Mouse (Mus musculus) spleen, postnatal 14 days (tissue): ENCODE measurements around the gene Gm11011.

Source experiments
- DNase-seq, 2 experiments: peaks; one replicate each; pipeline ENCODE4 v3.0.0; 2021 to 2022; ENCODE audit warnings: low spot score in 2 of 2

The Gm11011 gene

DNA sequence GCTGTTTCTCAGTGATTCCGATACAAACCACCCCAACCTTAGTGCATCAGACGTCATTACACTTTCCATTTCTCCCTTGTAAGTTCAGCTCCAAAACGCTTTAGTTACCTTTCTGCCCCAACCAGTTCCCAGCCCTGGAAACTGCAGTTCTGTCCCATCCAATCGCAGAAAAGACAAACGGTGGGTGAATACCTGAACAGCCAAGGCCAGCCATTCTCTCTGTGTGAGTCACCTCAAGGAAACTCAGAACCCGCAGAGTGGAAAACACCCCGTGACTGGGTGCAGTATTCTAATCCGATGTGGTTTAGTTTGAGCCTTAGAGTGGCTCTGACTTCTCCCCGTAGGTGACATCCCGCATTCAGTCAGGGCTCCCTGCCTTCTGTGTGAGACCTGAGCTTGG, 2.2 kb upstream of the Gm11011 start:
- DNase-seq = no peak

DNA sequence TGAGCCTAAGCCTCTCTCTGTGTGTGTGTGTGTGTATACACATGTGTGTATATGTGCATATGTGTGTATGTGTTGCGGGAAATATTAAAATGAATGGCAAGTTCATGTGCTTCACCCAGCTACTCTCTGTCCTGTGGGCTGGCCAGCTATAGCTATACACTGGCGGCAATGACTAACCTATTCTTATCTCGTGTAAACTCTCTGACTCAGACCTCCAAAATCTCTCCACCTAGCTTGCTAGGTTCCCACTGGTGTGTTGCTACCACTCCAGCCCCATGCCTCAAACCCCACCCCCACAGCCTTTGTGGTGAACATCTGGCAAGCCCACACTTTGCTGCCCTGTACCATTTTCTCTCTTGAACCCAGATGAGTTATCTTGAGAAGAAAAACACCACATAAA, 857 bp downstream of the Gm11011 start:
- no peak for DNase-seq

DNA sequence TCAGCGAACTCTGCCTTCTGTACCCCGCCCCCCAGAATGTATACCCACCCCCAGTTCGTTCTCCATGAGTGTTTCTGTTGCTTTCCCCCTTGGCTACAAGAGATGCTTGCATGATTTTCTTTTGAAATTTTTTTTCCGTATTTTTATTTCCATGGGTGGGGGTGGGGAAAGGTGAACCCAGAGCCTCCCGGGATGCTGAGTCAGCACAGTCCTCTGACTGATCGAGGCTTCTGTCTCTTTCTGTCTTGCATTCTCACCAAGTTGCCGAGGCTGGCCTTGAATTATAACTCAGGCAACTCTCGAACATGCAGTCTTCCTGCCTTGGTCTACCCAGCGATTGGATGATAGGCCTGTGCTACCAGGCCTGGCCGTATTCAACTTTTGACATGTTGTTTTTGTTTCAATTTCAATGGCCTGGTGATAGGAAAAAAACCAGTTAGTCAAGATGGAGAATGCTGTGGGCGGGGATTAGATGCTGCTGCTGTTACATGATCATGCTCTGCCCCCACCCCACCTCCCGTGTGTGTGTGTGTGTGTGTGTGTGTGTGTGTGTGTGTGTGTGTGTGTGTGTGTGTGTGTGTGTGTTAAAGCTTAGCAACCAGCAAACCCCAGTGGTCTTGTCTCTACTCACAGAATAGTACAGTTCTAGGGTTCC, 1.8 kb downstream of the Gm11011 start:
- DNase-seq = no peak

DNA sequence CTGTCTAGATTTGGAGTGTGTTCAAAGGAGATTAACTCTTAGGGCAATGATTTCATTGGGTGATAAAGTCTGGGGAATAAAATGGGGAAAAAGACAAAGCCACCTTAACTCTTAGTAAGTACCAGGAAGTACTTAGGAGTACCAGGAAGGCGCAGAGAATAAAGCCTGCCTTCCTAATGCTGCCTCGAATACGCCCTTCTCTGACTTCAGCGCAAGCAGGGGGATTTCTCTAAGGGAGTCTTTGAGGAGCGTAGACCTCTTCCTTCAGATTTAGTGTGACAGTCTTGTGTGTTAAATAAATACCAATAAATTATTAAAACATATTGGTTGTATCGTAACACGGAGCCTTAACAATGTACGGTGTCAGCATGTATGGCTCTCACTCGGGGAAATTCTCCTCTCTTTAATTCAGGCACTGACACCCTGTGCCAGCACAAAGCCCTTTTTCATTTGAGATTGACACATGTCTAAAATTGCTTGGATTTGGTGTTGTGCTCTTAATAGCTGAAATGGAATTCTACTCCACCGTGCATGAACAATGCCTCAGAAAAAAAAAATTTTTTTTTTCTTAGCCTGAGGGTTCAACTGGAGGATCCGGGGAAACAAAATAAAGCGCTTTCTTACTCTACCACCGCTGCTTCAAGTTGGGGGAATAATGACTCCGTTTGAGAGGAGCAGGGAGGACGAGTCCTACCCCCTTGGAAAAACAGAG, 2.6 kb downstream of the Gm11011 start:
- DNase-seq = no peak

DNA sequence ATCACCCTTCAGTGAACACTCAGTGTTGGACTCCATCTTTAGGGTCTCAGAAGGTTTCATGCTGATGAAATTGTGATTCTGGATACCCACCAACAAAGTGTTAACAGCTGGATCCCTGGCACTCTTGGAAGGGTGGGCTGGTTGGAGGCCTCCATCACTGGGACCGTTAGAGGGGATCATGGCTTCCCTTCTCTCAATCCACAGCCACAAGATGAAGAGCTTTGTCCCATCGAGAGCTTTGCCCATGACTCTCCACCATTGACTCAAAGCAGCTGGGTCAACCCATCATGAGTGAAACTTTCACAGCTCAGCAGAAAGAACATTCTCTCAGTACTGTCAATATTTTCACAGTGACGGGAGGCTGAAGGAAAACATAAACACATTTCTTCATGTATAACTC, 4.1 kb downstream of the Gm11011 start:
- DNase-seq = no peak

DNA sequence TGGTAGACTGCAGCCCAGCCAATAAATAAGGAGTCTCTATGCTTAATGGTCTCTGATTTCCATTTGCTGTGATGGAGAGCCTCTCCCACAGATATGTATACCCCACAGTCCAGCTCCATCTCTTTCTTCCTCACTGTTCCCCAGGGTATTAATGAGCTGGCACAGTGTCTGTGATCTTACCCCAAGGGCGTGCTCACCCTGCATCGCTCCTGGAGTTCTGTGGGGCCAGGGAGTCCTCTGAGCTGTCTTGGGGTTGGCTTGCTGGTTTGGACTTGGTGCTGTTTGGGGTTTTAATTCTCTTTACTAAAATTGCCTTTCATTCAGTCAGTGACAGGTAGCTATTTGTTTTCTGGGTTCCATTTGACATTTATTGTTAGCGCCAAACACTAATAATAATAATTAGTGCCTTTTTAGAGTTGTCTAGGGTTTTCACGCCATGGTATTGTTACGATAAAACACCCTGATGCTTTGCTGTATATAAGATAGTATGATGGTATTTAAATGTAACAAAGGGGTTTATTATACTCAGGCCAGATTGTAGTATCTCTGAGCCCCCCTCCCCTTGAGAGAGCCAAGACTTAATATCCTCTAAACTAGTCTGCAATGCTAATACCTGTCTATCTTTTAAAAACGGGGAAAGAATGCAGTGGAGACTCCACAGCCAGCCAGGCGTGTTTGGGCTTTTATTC, 9.9 kb downstream of the Gm11011 start:
- no peak for DNase-seq

DNA sequence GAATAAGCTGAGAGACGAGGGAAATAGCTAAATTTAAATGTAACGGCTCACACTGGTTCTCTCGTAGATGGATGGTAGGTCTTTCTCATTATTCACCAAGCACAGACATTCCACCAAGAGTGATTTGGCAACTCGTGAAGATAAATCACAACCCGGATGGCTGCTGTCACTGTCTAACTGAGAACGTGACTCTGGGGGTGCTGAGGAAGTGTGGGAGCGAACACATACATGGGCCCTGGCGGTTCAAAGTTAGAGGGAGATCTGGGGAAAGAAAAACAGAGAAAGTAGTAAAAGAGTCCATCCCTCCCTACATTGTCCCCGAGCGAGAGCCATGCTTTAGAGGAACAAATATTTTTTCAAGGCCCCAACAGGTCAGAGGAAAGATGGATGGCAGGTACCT, 17.5 kb downstream of the Gm11011 start:
- DNase-seq = no peak

DNA sequence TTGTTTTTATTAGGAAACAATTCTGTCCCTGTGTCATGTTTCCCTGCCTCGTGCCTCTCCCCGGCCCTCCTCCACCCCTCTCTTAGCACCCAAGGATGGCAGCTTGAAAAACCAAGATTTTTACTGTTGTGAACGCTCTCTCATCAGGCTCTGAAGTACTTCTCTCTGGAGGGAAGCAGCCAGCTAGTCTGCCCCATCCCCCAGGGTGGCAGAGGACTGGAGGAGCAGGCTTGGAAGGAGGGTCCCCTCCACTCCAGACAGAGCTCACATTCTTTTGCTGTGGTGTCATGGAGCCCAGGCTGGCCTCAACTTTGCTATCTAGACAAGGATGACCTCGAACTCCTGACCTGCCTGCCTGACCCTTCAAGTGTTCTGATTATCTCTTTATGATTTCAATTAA, 21.4 kb downstream of the Gm11011 start:
- DNase-seq = no peak

DNA sequence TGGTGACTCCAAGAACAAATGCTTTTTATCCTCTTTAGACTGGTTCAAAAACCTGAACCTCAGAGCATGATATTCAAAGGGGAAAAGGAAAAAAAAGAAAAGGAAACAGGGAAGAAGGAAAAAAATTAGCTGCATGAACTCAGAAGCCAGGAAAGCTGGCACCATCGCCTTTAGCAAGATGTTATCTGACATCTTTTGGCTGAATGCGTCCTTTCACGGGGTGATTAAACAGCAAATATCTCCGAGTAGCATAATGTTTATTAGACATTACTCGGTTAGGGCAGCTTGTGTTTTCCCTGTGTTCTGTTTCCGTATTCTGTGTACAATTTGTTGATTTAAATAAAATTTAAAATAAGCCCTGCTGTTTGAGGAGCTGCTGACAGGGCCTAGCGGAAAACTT, 21.8 kb downstream of the Gm11011 start:
- DNase-seq = no peak

DNA sequence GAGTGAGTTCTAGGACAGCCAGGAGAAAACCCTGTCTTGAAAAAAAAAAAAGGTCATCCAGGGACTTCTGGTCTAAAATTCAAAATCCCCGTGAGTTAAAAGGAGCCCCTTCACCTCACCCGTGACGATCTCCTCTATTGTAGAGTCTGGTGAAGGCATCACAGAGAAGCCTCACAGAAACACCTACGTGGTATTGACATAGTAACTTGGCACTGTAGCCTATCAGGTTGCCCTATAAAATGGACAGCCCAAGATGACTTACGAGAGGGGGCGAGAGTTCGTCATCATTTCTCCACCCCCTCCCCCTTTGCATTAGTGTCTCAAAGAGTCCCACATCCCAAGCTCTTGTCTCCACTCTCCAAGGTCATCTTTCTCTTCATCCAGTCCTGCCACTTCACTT, 41.9 kb downstream of the Gm11011 start:
- no peak for DNase-seq

DNA sequence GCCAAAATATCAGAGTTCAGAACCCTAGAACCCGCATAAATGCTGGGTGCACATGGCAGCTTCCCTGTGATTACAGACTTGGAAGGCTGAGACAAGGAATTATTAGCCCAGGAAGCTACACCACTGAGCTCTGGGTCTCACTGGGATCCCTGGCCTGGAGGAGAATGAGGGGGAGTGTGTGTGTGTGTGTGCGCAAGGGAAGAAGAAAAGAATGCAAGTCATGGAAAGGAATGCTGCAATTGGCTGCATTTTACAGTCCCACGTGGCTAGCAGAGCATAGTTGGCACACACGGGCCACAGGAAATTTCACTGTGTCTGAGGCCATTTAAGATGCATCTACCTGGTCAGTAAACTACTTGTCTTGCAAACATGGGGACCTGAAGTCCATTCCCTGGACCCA, 48.6 kb downstream of the Gm11011 start:
- DNase-seq = no peak
